Mouse (Mus musculus) heart, embryonic 13.5 days (tissue): ENCODE measurements around the gene Sohlh2. TPM values are rescaled to one million over a fixed set of nuclear protein-coding genes. Genes with fewer than 3 reads are reported as not detected.

Source experiments
- ATAC-seq: fragments of 200-750 bp; cut with Nextera tagmentation; 2 replicates; pipeline ENCODE4 v1.8.0; 2017; ENCODE audit warnings: moderate TSS enrichment; ENCODE audit not compliant: insufficient number of reproducible peaks, low FRiP score, low TSS enrichment; ENCODE audit errors: extremely low read depth
- H3K27ac ChIP-seq: fragments of 300-500 bp; sonication (generic); replicated peaks from 2 replicates; pipeline ENCODE4 v1.5.1; 2015; ENCODE audit warnings: moderate library complexity, mild to moderate bottlenecking, inconsistent platforms
- H3K27me3 ChIP-seq: fragments of 300-500 bp; sonication (generic); replicated peaks from 2 replicates; pipeline ENCODE4 v1.6.1; 2015; ENCODE audit warnings: mild to moderate bottlenecking, inconsistent platforms
- H3K36me3 ChIP-seq: fragments of 300-500 bp; sonication (generic); 2 replicates; pipeline ENCODE4 v1.6.1; 2015; ENCODE audit warnings: mild to moderate bottlenecking, inconsistent platforms
- H3K4me1 ChIP-seq: fragments of 300-500 bp; sonication (generic); 2 replicates; pipeline ENCODE4 v1.6.1; 2015; ENCODE audit warnings: inconsistent platforms
- H3K4me2 ChIP-seq: fragments of 300-500 bp; sonication (generic); 2 replicates; pipeline ENCODE4 v1.6.1; 2015; ENCODE audit warnings: inconsistent platforms, mild to moderate bottlenecking, moderate library complexity
- H3K4me3 ChIP-seq: fragments of 300-500 bp; sonication (generic); 2 replicates; pipeline ENCODE4 v1.5.1; 2015; ENCODE audit warnings: moderate library complexity, mild to moderate bottlenecking, inconsistent platforms
- H3K9ac ChIP-seq: fragments of 300-500 bp; sonication (generic); 2 replicates; pipeline ENCODE4 v1.6.1; 2015; ENCODE audit warnings: inconsistent platforms, mild to moderate bottlenecking, moderate library complexity
- H3K9me3 ChIP-seq: fragments of 300-500 bp; sonication (generic); 2 replicates; pipeline ENCODE4 v1.6.1; 2016; ENCODE audit warnings: inconsistent platforms
- WGBS: fragments of 180-500 bp; shearing (Covaris S2); methylation state at CpG from one replicate; pipeline ENCODE4 v1.1.7; 2015; ENCODE audit warnings: mixed read lengths; 5-methylcytosine and 5-hydroxymethylcytosine counted together
- polyA plus RNA-seq: library from polyadenylated mRNA; unstranded; fragments of >200 nt; fragmentation: Nextera tagmentation; extraction: Ambion mirVana; gene quantifications from 2 replicates; pipeline ENCODE4 v1.2.1, GENCODE M21; 2015

Sohlh2 gene
- polyA plus RNA-seq, 1 experiment from 2014 or later = not detected

- no peak overlapping the region for H3K4me2 ChIP-seq
- 63% methylated on average over 6 of the region's 6 CpGs for WGBS
- no peak overlapping the region for H3K4me3 ChIP-seq
- H3K9ac ChIP-seq = no peak overlapping the region
- no peaks in the 10 kb centered on the region for H3K9me3 ChIP-seq
- H3K27ac ChIP-seq = no peak overlapping the region
- H3K4me1 ChIP-seq = no peaks in the 10 kb centered on the region
- no peaks in the 10 kb centered on the region for H3K36me3 ChIP-seq
- ATAC-seq = no peak
- H3K27me3 ChIP-seq = no peaks in the 10 kb centered on the region
These were observed 25.8 kb downstream of the Sohlh2 start for GRCm38 (mm10) chr3:55207665-55208064.

- Histone ChIP-seq H3K9ac (no peak overlapping the region), H3K27ac (no peak overlapping the region), H3K27me3 (no peaks in the 10 kb centered on the region), H3K9me3 (no peaks in the 10 kb centered on the region), H3K4me2 (no peak overlapping the region), H3K4me3 (no peak overlapping the region), H3K36me3 (no peaks in the 10 kb centered on the region), H3K4me1 (peaks cover 3% of the 10 kb centered on the region; the same call in 1 of the 2 replicates)
- 23% methylated on average over 2 of the region's 2 CpGs for WGBS
- no peak for ATAC-seq
These were observed 30.4 kb downstream of the Sohlh2 start for GRCm38 (mm10) chr3:55212254-55212653.

- H3K9me3 ChIP-seq = no peaks in the 10 kb centered on the region
- H3K36me3 ChIP-seq = no peaks in the 10 kb centered on the region
- no peak overlapping the region for H3K4me3 ChIP-seq
- 39% methylated on average over 4 of the region's 4 CpGs for WGBS
- peaks cover 3% of the 10 kb centered on the region; the same call in 1 of the 2 replicates for H3K4me1 ChIP-seq
- H3K9ac ChIP-seq = no peak overlapping the region
- no peak for ATAC-seq
- 0 out of 2 replicates have a peak overlapping the region, but pooled peaks have one; percentile 6 for H3K27ac ChIP-seq
- H3K4me2 ChIP-seq = no peak overlapping the region
- H3K27me3 ChIP-seq = no peaks in the 10 kb centered on the region
These were observed 32.0 kb downstream of the Sohlh2 start for GRCm38 (mm10) chr3:55213785-55214184.

- ATAC-seq = no peak
- no peak overlapping the region for H3K4me3 ChIP-seq
- peaks cover 3% of the 10 kb centered on the region; the same call in 1 of the 2 replicates for H3K4me1 ChIP-seq
- no peaks in the 10 kb centered on the region for H3K27me3 ChIP-seq
- H3K27ac ChIP-seq = 0 out of 2 replicates have a peak overlapping the region, but pooled peaks have one; percentile 3
- no peak overlapping the region for H3K4me2 ChIP-seq
- no peaks in the 10 kb centered on the region for H3K36me3 ChIP-seq
- no peak overlapping the region for H3K9ac ChIP-seq
- WGBS = 63% methylated on average over 6 of the region's 6 CpGs
- H3K9me3 ChIP-seq = no peaks in the 10 kb centered on the region
These were observed 32.6 kb downstream of the Sohlh2 start for GRCm38 (mm10) chr3:55214413-55214812.

GRCm38 (mm10) chr3:55222502-55222901 is 40.7 kb downstream of the Sohlh2 start:
- Histone ChIP-seq H3K4me1 (0 out of 2 replicates have a peak, but pooled peaks cover 3% of the 10 kb centered on the region), H3K27me3 (no peaks in the 10 kb centered on the region), H3K4me3 (no peak overlapping the region), H3K9me3 (peaks cover 13% of the 10 kb centered on the region), H3K27ac (no peak overlapping the region), H3K9ac (no peak overlapping the region), H3K36me3 (no peaks in the 10 kb centered on the region), H3K4me2 (no peak overlapping the region)
- no peak for ATAC-seq
- 79% methylated on average over 2 of the region's 2 CpGs for WGBS

- Histone ChIP-seq H3K27ac (no peak overlapping the region), H3K4me1 (0 out of 2 replicates have a peak, but pooled peaks cover 3% of the 10 kb centered on the region), H3K4me3 (no peak overlapping the region), H3K27me3 (no peaks in the 10 kb centered on the region), H3K4me2 (no peak overlapping the region), H3K36me3 (no peaks in the 10 kb centered on the region), H3K9me3 (peaks cover 13% of the 10 kb centered on the region), H3K9ac (no peak overlapping the region)
- WGBS = 78% methylated on average over 3 of the region's 3 CpGs
- ATAC-seq = no peak
These were observed 42.0 kb downstream of the Sohlh2 start for GRCm38 (mm10) chr3:55223862-55224261.

- no peak overlapping the region for H3K9ac ChIP-seq
- H3K9me3 ChIP-seq = peaks cover 7% of the 10 kb centered on the region; the same call in 1 of the 2 replicates
- no peak overlapping the region for H3K4me3 ChIP-seq
- ATAC-seq = no peak
- 0 out of 2 replicates have a peak, but pooled peaks cover 3% of the 10 kb centered on the region for H3K4me1 ChIP-seq
- no peaks in the 10 kb centered on the region for H3K36me3 ChIP-seq
- no peak overlapping the region for H3K27ac ChIP-seq
- 33% methylated on average over 18 of the region's 18 CpGs for WGBS
- H3K4me2 ChIP-seq = no peak overlapping the region
- no peaks in the 10 kb centered on the region for H3K27me3 ChIP-seq
These were observed 44.8 kb downstream of the Sohlh2 start for GRCm38 (mm10) chr3:55226501-55227213.

- no peak overlapping the region for H3K27ac ChIP-seq
- 35% methylated on average over 4 of the region's 4 CpGs for WGBS
- peaks cover 7% of the 10 kb centered on the region; the same call in 1 of the 2 replicates for H3K9me3 ChIP-seq
- 0 out of 2 replicates have a peak, but pooled peaks cover 3% of the 10 kb centered on the region for H3K4me1 ChIP-seq
- ATAC-seq = no peak
- H3K27me3 ChIP-seq = no peaks in the 10 kb centered on the region
- no peak overlapping the region for H3K4me3 ChIP-seq
- H3K4me2 ChIP-seq = no peak overlapping the region
- no peak overlapping the region for H3K9ac ChIP-seq
- H3K36me3 ChIP-seq = no peaks in the 10 kb centered on the region
These were observed 45.4 kb downstream of the Sohlh2 start for GRCm38 (mm10) chr3:55227214-55227581.

- H3K4me3 ChIP-seq = peak within 1 kb of the TSS; percentile 60
- H3K27ac ChIP-seq = no peak within 1 kb of the TSS; the same call in 1 of the 2 replicates
- H3K9me3 ChIP-seq = no peaks in the 10 kb centered on the region
- peak within 1 kb of the TSS; percentile 86 for H3K4me2 ChIP-seq
- H3K9ac ChIP-seq = peak within 1 kb of the TSS; percentile 77
- peaks cover 37% of the 10 kb centered on the region for H3K27me3 ChIP-seq
- H3K36me3 ChIP-seq = no peaks in the 10 kb centered on the region
- no peak for ATAC-seq
- peaks cover 17% of the 10 kb centered on the region for H3K4me1 ChIP-seq
- 40% methylated on average over 10 of the region's 10 CpGs for WGBS
These were observed 60.0 kb downstream of the Sohlh2 start, which contains the start of gene Dclk1 for GRCm38 (mm10) chr3:55241730-55242421. Gene Dclk1 (plus strand): TSS chr3:55242364.

GRCm38 (mm10) chr3:55242422-55243055 is 60.7 kb downstream of the Sohlh2 start:
- peak; percentile 63 for ATAC-seq
- no peaks in the 10 kb centered on the region for H3K36me3 ChIP-seq
- no peak overlapping the region; the same call in 1 of the 2 replicates for H3K27ac ChIP-seq
- H3K4me3 ChIP-seq = peak overlapping the region; percentile 60
- peak overlapping the region; percentile 86 for H3K4me2 ChIP-seq
- H3K9ac ChIP-seq = peak overlapping the region; percentile 77
- under 1% methylated on average over 45 of the region's 45 CpGs for WGBS
- H3K27me3 ChIP-seq = peaks cover 37% of the 10 kb centered on the region
- H3K4me1 ChIP-seq = peaks cover 17% of the 10 kb centered on the region
- H3K9me3 ChIP-seq = no peaks in the 10 kb centered on the region

- Histone ChIP-seq H3K36me3 (no peaks in the 10 kb centered on the region), H3K9me3 (no peaks in the 10 kb centered on the region), H3K9ac (peak overlapping the region; percentile 77), H3K27me3 (peaks cover 37% of the 10 kb centered on the region), H3K4me2 (peak overlapping the region; percentile 86), H3K4me1 (peaks cover 17% of the 10 kb centered on the region), H3K4me3 (peak overlapping the region; percentile 60), H3K27ac (no peak overlapping the region)
- 6% methylated on average over 8 of the region's 8 CpGs for WGBS
- ATAC-seq = no peak
These were observed 61.2 kb downstream of the Sohlh2 start for GRCm38 (mm10) chr3:55243056-55243471.
